Mouse (Mus musculus): Measurements from ENCODE around the gene Ddx17. TPM values are rescaled to one million over a fixed set of nuclear protein-coding genes. Genes with fewer than 3 reads are reported as not detected.

Ddx17 gene
- 10 to 100 TPM; 69.9 to 83.9 TPM for total RNA-seq (2021)
- long read RNA-seq, experiment 1, partial matches to known transcripts, result 1 of 13 reads
- long read RNA-seq, experiment 1, other reads (novel, unspliced or antisense), result 11 of 13 reads
- long read RNA-seq, experiment 2, partial matches to known transcripts, result 1 of 10 reads
- long read RNA-seq, experiment 2, other reads (novel, unspliced or antisense), result 9 of 10 reads

DNA sequence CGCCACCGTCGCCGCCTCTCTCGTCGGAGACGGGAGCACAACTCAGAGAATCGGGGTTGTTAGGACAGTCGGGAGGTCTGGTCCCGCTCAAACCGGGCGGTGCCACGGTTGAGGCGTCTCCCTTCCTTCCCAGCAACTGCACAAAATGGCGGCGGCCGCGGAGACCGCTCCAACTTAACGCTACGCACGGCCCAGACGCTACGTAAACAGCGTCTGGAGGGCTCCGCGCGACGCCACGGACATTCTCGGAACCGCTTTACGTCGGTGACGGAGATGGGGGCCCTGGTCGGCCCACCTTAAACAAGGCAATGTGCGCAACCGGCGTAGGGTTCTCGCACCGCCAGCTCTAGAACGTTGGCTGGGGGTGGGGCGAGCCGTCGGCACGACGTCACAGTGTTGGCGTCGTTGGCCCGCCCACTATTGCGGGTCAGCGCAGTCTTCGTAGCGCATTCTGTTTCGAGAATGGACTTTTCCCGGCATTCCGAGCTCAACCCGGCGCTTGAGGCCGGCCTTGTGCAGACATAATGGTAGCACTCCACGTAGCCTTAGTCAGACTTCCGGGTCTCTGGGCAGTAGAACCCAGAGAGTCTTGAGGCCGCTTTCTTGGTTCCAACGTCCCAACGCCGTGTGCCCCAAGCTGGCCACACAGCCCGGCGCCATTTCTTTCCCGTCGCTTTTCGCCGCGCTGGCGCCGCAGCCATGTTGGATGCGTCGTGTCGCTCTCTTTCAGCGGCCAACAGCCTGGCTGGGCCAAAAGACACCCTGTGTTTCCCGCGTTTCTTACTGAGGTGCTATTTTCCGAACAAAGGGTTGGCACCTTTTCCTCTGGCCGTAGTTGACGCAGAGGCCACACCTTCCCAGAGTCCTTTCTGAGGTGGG, at the start of gene Ddx17:
Gene Ddx17 (minus strand): TSS at position 332 of the 879 bp plus-strand sequence.
- DNase-seq, result peak; percentile 97 to 99

- DNase-seq, result no peak
These were observed 35.0 kb upstream of the Ddx17 start for GRCm38 (mm10) chr15:79581581-79581980.

- DNase-seq, result no peak
These were observed 31.3 kb upstream of the Ddx17 start for GRCm38 (mm10) chr15:79577671-79578426.

DNA sequence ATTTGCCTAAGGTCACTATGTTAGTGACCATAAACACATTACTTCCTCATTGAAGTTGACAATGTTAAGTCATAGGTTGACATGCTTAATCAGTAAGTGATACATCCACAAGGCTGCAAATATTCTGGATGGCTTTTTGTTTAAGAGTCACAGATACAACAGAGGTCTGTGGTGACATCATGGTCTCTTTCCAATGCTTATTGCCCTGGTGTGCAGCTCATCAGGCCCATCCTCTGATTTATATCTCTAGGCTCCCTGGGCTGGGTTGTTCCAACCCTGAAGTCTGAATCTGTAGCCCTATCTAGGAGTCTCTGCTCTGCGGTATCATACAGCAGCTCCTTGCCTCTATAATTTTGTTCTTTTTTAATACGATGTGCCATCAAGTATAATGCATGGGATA, 30.4 kb upstream of the Ddx17 start:
- no peak for DNase-seq

DNA sequence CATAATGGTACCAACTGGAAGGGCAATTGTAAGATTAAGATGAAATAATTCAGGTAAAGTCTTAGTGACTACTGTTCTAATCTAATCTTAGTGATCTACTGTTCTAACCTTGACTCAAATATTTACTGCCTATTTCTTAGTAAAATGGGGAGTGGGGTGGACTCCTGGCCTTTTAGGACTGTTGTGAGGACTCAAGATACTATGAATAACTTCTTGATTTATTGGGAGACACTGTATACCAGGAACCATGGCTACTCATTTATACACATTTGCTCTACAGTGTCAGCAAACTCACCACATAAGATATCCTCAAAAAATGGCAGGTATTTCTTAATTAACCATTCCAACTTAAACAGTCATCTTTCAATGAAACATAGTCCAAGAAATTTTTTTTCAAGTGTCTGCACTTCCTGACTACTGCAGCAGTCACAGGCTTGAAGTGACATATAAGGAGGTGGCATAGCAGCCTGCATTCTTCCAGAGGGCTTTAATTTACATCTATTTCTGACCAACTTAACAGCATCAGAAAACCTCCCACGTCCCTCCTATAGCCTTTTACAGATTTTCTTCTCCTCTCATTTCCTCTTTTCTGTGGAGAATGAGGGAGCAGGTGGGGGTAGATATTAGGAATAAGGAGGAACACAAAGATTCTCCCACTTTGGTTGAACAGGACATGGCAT, 29.1 kb upstream of the Ddx17 start:
- no peak for DNase-seq

DNA sequence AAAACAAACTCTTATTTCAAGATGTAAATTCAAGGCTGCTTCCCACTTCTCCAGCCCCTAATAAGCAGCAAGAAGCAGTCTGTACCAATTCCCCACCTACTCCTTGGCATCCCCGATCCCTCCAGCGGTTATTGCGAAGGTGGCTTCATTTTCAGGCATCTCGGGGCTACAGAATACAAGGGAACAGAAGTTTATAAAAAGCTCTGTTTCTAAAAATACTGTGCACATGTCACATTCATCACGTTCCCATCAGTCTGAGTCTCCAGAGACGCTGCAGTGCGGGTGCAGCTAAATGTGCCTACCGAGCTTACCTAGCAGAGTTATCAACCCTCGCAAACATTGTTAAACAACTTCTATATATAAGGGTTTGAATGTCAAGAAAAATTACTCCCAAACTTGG, 15.9 kb upstream of the Ddx17 start:
- peak in 1 of 2 experiments; percentile 8 for DNase-seq

- DNase-seq, result no peak
These were observed 13.1 kb upstream of the Ddx17 start for GRCm38 (mm10) chr15:79559649-79560048.

DNA sequence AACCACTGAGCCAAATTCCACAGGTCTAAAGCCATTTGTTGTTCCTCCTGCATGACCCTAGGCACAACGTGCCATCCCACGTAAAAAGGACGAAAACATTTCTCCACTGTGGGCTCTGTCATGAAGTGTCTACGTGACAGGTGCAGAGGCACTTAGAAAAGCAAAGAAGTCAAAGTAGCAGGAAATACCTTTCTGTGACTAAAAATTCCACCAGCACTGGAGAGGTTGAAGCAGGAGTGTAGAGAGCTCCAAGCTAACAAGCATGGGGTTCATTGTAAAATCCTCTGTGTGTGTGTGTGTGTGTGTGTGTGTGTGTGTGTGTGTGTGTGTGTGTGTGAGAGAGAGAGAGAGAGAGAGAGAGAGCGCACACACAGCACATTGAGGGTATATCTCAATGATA, 6.0 kb upstream of the Ddx17 start:
- DNase-seq, result no peak

DNA sequence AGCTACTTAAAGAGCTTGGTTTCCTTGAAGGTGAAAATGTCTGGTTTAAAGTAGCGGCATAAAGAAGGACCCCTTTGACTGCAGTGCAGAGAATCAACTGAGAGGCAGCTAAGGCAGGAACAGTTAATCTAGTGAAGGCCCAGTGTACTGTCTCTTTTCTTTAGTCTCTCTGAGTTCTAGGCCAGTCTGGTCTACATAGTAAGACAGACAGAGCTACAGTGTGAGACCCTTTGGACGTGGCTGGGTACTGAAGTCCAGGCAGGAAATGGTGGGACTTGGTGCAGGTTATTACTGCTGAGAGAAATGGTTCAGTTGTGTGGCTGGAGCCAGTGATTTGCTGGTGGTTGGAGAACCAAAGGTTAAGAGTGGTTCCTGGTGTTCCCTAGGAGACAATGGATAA, 1.7 kb upstream of the Ddx17 start:
- no peak for DNase-seq

- DNase-seq, result no peak
These were observed 814 bp upstream of the Ddx17 start for GRCm38 (mm10) chr15:79547289-79547820.

- DNase-seq, result peak; percentile 81 to 87
These were observed 581 bp downstream of the Ddx17 start for GRCm38 (mm10) chr15:79545921-79546399.

- DNase-seq, result no peak
These were observed 1.0 kb downstream of the Ddx17 start for GRCm38 (mm10) chr15:79545496-79545895.

GRCm38 (mm10) chr15:79543968-79544367, 2.6 kb downstream of the Ddx17 start:
- DNase-seq, result no peak

DNA sequence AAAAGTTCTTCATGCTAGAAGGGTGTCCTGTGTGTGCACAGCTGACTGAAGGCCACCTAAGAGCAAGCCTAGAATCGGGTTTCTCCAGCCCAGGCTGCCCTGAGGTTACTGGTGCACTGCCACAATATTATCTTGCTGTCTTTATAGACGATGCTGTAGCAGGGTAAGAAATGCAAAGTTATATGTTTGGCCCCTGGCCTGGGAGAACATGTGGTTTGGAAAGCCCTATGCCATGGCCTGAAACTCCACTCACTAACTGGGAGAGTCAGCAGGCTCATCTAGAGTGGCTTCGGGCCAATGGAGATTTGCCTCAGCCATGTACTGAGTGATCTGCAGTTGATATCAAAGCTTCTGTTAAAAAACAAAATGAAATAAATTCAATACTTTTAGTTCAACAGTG, 12.7 kb downstream of the Ddx17 start:
- DNase-seq, result no peak

GRCm38 (mm10) chr15:79529935-79530334, 16.6 kb downstream of the Ddx17 start:
- no peak for DNase-seq

DNA sequence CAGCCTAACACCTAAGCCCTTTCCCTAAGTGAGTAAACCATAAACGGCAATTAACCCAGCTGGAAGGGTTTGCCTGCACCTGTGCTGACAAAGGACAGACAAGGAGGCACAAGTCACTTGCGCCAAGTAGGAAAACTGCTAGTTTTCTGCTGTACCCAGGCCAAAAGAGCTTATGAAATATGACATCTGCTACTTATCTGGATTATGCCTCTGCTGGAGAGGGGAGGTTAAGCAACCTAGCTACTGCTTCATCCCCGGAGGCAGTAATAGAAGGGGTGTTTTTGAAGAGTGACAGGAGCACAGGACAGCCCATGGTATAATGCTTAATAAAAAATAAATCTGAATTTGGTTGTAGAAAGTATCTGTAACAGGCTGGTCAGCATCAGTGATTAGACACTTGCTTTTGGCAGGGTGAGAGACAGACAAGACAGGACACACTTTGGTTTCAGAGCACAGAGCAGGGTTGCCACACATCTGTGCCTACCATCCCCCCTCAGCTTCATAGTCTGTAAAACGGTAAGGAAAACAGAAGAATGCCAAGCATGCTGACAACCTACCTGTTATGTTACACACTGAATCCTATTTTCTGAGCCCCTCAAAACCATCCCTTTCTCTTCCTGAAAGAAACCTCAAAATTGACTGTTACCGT, 18.4 kb downstream of the Ddx17 start:
- DNase-seq, result peak; percentile 36 to 37

- peak; percentile 25 to 44 for DNase-seq
These were observed 19.3 kb downstream of the Ddx17 start for GRCm38 (mm10) chr15:79527192-79527591.

- DNase-seq, result peak; percentile 71 to 78
These were observed 20.4 kb downstream of the Ddx17 start for GRCm38 (mm10) chr15:79525979-79526768.

GRCm38 (mm10) chr15:79525564-79525963, 21.0 kb downstream of the Ddx17 start:
- DNase-seq, result no peak
